In the genomic region with DNA sequence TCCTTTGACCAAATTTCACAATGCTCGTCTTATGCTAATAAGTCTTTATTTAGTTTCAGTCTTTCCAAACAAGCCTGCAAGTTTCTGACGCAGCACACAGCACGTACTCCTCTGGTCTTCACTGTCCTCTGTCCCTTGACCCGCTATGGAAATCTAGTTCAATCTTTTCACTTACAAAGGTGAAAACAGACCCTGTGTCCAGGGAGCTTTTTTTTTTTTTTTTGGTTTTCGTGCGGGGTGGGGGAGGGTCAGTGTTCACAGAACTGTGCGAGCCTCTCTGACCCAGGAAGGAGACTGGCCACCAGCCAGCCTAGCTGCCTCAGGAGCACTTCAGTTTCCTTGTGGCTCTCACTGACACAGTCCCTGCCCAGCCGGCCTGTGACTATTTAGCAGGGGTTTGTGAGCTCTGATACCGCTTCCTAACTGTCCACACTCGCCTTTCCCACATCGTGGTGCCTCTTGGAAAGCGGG, we compare ENCODE assay signal across 8 mouse cellular contexts. TPM values are rescaled to one million over a fixed set of nuclear protein-coding genes. Genes with fewer than 3 reads are reported as not detected.
DNase-seq lines count a peak whose midpoint lies in the region; ATAC-seq lines count a peak whose summit lies in the region.

No protein-coding gene starts in this region.

- peak overlapping the region; percentile 50 for H3K4me2 ChIP-seq in embryonic facial prominence, embryonic 13.5 days
- H3K4me2 ChIP-seq in heart, embryonic 11.5 days: peak overlapping the region; percentile 60
- peak overlapping the region; percentile 57 for H3K4me2 ChIP-seq in liver, embryonic 11.5 days
- H3K4me2 ChIP-seq in midbrain, embryonic 16.5 days (ENCODE audit: low read length): peak overlapping the region; percentile 33

- DNase-seq in spleen, adult 18-20 months: peak; percentile 48 to 56
- no peak for DNase-seq in spleen, adult 12 weeks (ENCODE audit: low spot score)
- DNase-seq in kidney, adult 9 months: peak; percentile 85
- peak; percentile 43 for DNase-seq in liver, embryonic 11.5 days (ENCODE audit: low spot score)
- peak; percentile 46 to 71 for DNase-seq in spleen, postnatal 4 days (ENCODE audit: low spot score in 2 of 2)

- no peaks in the 10 kb centered on the region for H3K36me3 ChIP-seq in embryonic facial prominence, embryonic 13.5 days
- H3K36me3 ChIP-seq in heart, embryonic 11.5 days (ENCODE audit: control insufficient read depth, insufficient read depth, low read length): no peaks in the 10 kb centered on the region
- no peaks in the 10 kb centered on the region for H3K36me3 ChIP-seq in liver, embryonic 11.5 days (ENCODE audit: control insufficient read depth, insufficient read depth, low read length)
- no peaks in the 10 kb centered on the region for H3K36me3 ChIP-seq in midbrain, embryonic 16.5 days (ENCODE audit: control insufficient read depth, insufficient read depth, low read length)

- 13% methylated on average over 12 of the region's 12 CpGs for WGBS in embryonic facial prominence, embryonic 13.5 days
- 9% methylated on average over 12 of the region's 12 CpGs for WGBS in heart, embryonic 11.5 days (ENCODE audit: insufficient replicate concordance)
- WGBS in liver, embryonic 11.5 days: 16% methylated on average over 12 of the region's 12 CpGs
- whole genome bisulfite sequencing in midbrain, embryonic 16.5 days: 11% methylated on average over 12 of the region's 12 CpGs

- H3K9ac ChIP-seq in embryonic facial prominence, embryonic 13.5 days: 0 out of 2 replicates have a peak overlapping the region, but pooled peaks have one; percentile 44
- peak overlapping the region; percentile 61 for H3K9ac ChIP-seq in heart, embryonic 11.5 days (ENCODE audit: low read depth, low read length)
- peak overlapping the region; percentile 1; the same call in 1 of the 2 replicates for H3K9ac ChIP-seq in liver, embryonic 11.5 days (ENCODE audit: low read depth, low read length)
- no peak overlapping the region for H3K9ac ChIP-seq in midbrain, embryonic 16.5 days (ENCODE audit: low read depth, low read length)

- peaks cover 6% of the 10 kb centered on the region; the same call in 1 of the 2 replicates for H3K27me3 ChIP-seq in embryonic facial prominence, embryonic 13.5 days
- H3K27me3 ChIP-seq in heart, embryonic 11.5 days (ENCODE audit: control insufficient read depth, insufficient read depth, low read length): no peaks in the 10 kb centered on the region
- H3K27me3 ChIP-seq in liver, embryonic 11.5 days (replicated peaks; ENCODE audit: control insufficient read depth, insufficient read depth, low read length): no peaks in the 10 kb centered on the region
- H3K27me3 ChIP-seq in midbrain, embryonic 16.5 days (ENCODE audit: control insufficient read depth, insufficient read depth, low read depth, low read length): no peaks in the 10 kb centered on the region

- no peak overlapping the region for H3K27ac ChIP-seq in embryonic facial prominence, embryonic 13.5 days
- peak overlapping the region; percentile 7; the same call in 1 of the 2 replicates for H3K27ac ChIP-seq in heart, embryonic 11.5 days (ENCODE audit: low read depth, low read length)
- H3K27ac ChIP-seq in liver, embryonic 11.5 days (ENCODE audit: low read depth, low read length): no peak overlapping the region; the same call in 1 of the 2 replicates
- no peak overlapping the region for H3K27ac ChIP-seq in midbrain, embryonic 16.5 days (ENCODE audit: low read length)

- peak overlapping the region; percentile 16; the same call in 1 of the 2 replicates for H3K4me3 ChIP-seq in embryonic facial prominence, embryonic 13.5 days
- H3K4me3 ChIP-seq in heart, embryonic 11.5 days (ENCODE audit: low read depth, low read length): peak overlapping the region; percentile 28
- peak overlapping the region; percentile 24; the same call in 1 of the 2 replicates for H3K4me3 ChIP-seq in liver, embryonic 11.5 days (ENCODE audit: low read depth, low read length)
- no peak overlapping the region for H3K4me3 ChIP-seq in midbrain, embryonic 16.5 days (ENCODE audit: low read depth, low read length)

- peaks cover 14% of the 10 kb centered on the region; the same call in 1 of the 2 replicates for H3K4me1 ChIP-seq in embryonic facial prominence, embryonic 13.5 days
- H3K4me1 ChIP-seq in heart, embryonic 11.5 days (ENCODE audit: control insufficient read depth, insufficient read depth, low read length): peaks cover 4% of the 10 kb centered on the region; the same call in 1 of the 2 replicates
- H3K4me1 ChIP-seq in liver, embryonic 11.5 days (replicated peaks; ENCODE audit: control insufficient read depth, insufficient read depth, low read length): no peaks in the 10 kb centered on the region; the same call in none of the 2 replicates
- 0 out of 2 replicates have a peak, but pooled peaks cover 5% of the 10 kb centered on the region for H3K4me1 ChIP-seq in midbrain, embryonic 16.5 days (ENCODE audit: control insufficient read depth, insufficient read depth, low read length)

- no peak for ATAC-seq in embryonic facial prominence, embryonic 13.5 days (ENCODE audit: insufficient number of reproducible peaks, insufficient read depth, low FRiP score, low TSS enrichment, low read depth)
- peak; percentile 39; the same call in 1 of the 2 replicates for ATAC-seq in heart, embryonic 11.5 days (replicated peaks; ENCODE audit: insufficient number of reproducible peaks, low FRiP score, low TSS enrichment)
- ATAC-seq in liver, embryonic 11.5 days (replicated peaks; ENCODE audit: low FRiP score): peak; percentile 69
- no peak for ATAC-seq in midbrain, embryonic 16.5 days

- H3K9me3 ChIP-seq in embryonic facial prominence, embryonic 13.5 days: no peaks in the 10 kb centered on the region
- H3K9me3 ChIP-seq in heart, embryonic 11.5 days (replicated peaks; ENCODE audit: control insufficient read depth, low read length): no peaks in the 10 kb centered on the region
- H3K9me3 ChIP-seq in liver, embryonic 11.5 days (ENCODE audit: control insufficient read depth, low read length): no peaks in the 10 kb centered on the region
- H3K9me3 ChIP-seq in midbrain, embryonic 16.5 days (replicated peaks; ENCODE audit: control insufficient read depth, low read length, poor library complexity, severe bottlenecking): no peaks in the 10 kb centered on the region

RNA-seq across cellular contexts. Expression of a gene that starts 16.6 kb away (rescaled TPM):
- polyA plus RNA-seq in embryonic facial prominence, embryonic 13.5 days (2015; fragmentation: Nextera tagmentation; extraction: Ambion mirVana): 394 and 409 TPM in 2 replicates
- 356 and 369 TPM in 2 replicates for polyA plus RNA-seq in heart, embryonic 11.5 days (2014; fragmentation: Nextera tagmentation; extraction: Ambion mirVana)
- 457 and 496 TPM in 2 replicates for polyA plus RNA-seq in liver, embryonic 11.5 days (2014; fragmentation: Nextera tagmentation; extraction: Ambion mirVana)
- polyA plus RNA-seq in midbrain, embryonic 16.5 days (2015; fragmentation: Nextera tagmentation; extraction: Ambion mirVana): 334 and 348 TPM in 2 replicates

RNA-seq across cellular contexts. Expression of a gene that starts 38.0 kb away (rescaled TPM):
- polyA plus RNA-seq in embryonic facial prominence, embryonic 13.5 days (2015; fragmentation: Nextera tagmentation; extraction: Ambion mirVana): 123 and 133 TPM in 2 replicates
- polyA plus RNA-seq in heart, embryonic 11.5 days (2014; fragmentation: Nextera tagmentation; extraction: Ambion mirVana): 93.2 and 110 TPM in 2 replicates
- 102 and 117 TPM in 2 replicates for polyA plus RNA-seq in liver, embryonic 11.5 days (2014; fragmentation: Nextera tagmentation; extraction: Ambion mirVana)
- polyA plus RNA-seq in midbrain, embryonic 16.5 days (2015; fragmentation: Nextera tagmentation; extraction: Ambion mirVana): 85.2 and 91.0 TPM in 2 replicates

Comparison
In these comparisons a context has a peak if more than half of its experiments do, and no peak if none do; other contexts are left out.
1. ATAC-seq: peak in heart, embryonic 11.5 days (single experiment) and liver, embryonic 11.5 days (single experiment); none in embryonic facial prominence, embryonic 13.5 days (single experiment) and midbrain, embryonic 16.5 days (single experiment).
2. Peak in every context shown above with its lines, with median percentiles within 50 percentile points of each other: H3K4me2 ChIP-seq.